Comparison of ENCODE assay signal across 11 mouse cellular contexts in genomic region chr11:51931790-51932189, GRCm38 (mm10). TPM values are rescaled to one million over a fixed set of nuclear protein-coding genes. Genes with fewer than 3 reads are reported as not detected.
A peak's percentile ranks its signal among the peaks of the same experiment; 100 is the strongest.
DNase-seq lines count a peak whose midpoint lies in the region; ATAC-seq and TF ChIP-seq lines count a peak whose summit lies in the region.
"Had no signal": no experiment of that assay in that cellular context is flagged by ENCODE, and none has a peak within 500 bp of the region (broad histone marks: within the 10 kb centered on the region; RNA-seq: fewer than 3 reads in every experiment).

No protein-coding gene starts in this region.

- H3K27me3 ChIP-seq in liver, embryonic 12.5 days (replicated peaks): no peaks in the 10 kb centered on the region
- H3K27me3 ChIP-seq in lung, embryonic 16.5 days (ENCODE audit: control insufficient read depth, insufficient read depth, low read depth, low read length): no peaks in the 10 kb centered on the region
- H3K27me3 ChIP-seq in spleen, adult 2 months (ENCODE audit: control insufficient read depth, insufficient read depth, low read length): no peaks in the 10 kb centered on the region
- no peaks in the 10 kb centered on the region for H3K27me3 ChIP-seq in intestine, embryonic 15.5 days (replicated peaks)
- H3K27me3 ChIP-seq: kidney, embryonic 15.5 days; neural tube, embryonic 13.5 days had no signal

- H3K4me1 ChIP-seq in liver, embryonic 12.5 days: no peaks in the 10 kb centered on the region
- H3K4me1 ChIP-seq in lung, embryonic 16.5 days (replicated peaks; ENCODE audit: control insufficient read depth, insufficient read depth, low read length): no peaks in the 10 kb centered on the region
- peaks cover 35% of the 10 kb centered on the region for H3K4me1 ChIP-seq in spleen, adult 2 months (ENCODE audit: control insufficient read depth, insufficient read depth, insufficient read length)
- no peaks in the 10 kb centered on the region for H3K4me1 ChIP-seq in intestine, embryonic 15.5 days (replicated peaks)
- H3K4me1 ChIP-seq: kidney, embryonic 15.5 days; neural tube, embryonic 13.5 days had no signal

- no peaks in the 10 kb centered on the region for H3K36me3 ChIP-seq in liver, embryonic 12.5 days
- no peaks in the 10 kb centered on the region for H3K36me3 ChIP-seq in lung, embryonic 16.5 days (ENCODE audit: control insufficient read depth, insufficient read depth, low read length)
- H3K36me3 ChIP-seq in spleen, adult 2 months (ENCODE audit: control insufficient read depth, insufficient read depth, low read length): no peaks in the 10 kb centered on the region
- H3K36me3 ChIP-seq in intestine, embryonic 15.5 days: no peaks in the 10 kb centered on the region
- H3K36me3 ChIP-seq: kidney, embryonic 15.5 days; neural tube, embryonic 13.5 days had no signal

- no peak overlapping the region for H3K4me3 ChIP-seq in liver, embryonic 12.5 days
- no peak overlapping the region for H3K4me3 ChIP-seq in lung, embryonic 16.5 days (ENCODE audit: low read length)
- H3K4me3 ChIP-seq in spleen, adult 2 months (ENCODE audit: extremely low read depth, insufficient read depth, insufficient read length): no peak overlapping the region
- H3K4me3 ChIP-seq in intestine, embryonic 15.5 days (replicated peaks): no peak overlapping the region
- H3K4me3 ChIP-seq: kidney, embryonic 15.5 days; neural tube, embryonic 13.5 days had no signal

- TF ChIP-seq CTCF in spleen, adult 2 months (IDR thresholded peaks at IDR 0.05; ENCODE audit: extremely low read depth, insufficient read depth, insufficient read length, insufficient replicate concordance): no peak

- no peak overlapping the region for H3K4me2 ChIP-seq in liver, embryonic 12.5 days
- H3K4me2 ChIP-seq in lung, embryonic 16.5 days (ENCODE audit: low read depth, low read length): no peak overlapping the region
- H3K4me2 ChIP-seq in intestine, embryonic 15.5 days (replicated peaks): no peak overlapping the region
- H3K4me2 ChIP-seq: kidney, embryonic 15.5 days; neural tube, embryonic 13.5 days had no signal

- H3K9me3 ChIP-seq in liver, embryonic 12.5 days (replicated peaks): no peaks in the 10 kb centered on the region
- H3K9me3 ChIP-seq in lung, embryonic 16.5 days (ENCODE audit: control insufficient read depth, low read length): no peaks in the 10 kb centered on the region
- H3K9me3 ChIP-seq in intestine, embryonic 15.5 days: no peaks in the 10 kb centered on the region
- H3K9me3 ChIP-seq: kidney, embryonic 15.5 days; neural tube, embryonic 13.5 days had no signal

- H3K27ac ChIP-seq in liver, embryonic 12.5 days: no peak overlapping the region
- no peak overlapping the region for H3K27ac ChIP-seq in lung, embryonic 16.5 days (ENCODE audit: low read length)
- H3K27ac ChIP-seq in spleen, adult 2 months (ENCODE audit: insufficient read depth, low read length): peak overlapping the region; percentile 79
- no peak overlapping the region for H3K27ac ChIP-seq in intestine, embryonic 15.5 days
- H3K27ac ChIP-seq: kidney, embryonic 15.5 days; neural tube, embryonic 13.5 days had no signal

- H3K9ac ChIP-seq in liver, embryonic 12.5 days: no peak overlapping the region
- H3K9ac ChIP-seq in lung, embryonic 16.5 days (ENCODE audit: low read length): no peak overlapping the region
- no peak overlapping the region for H3K9ac ChIP-seq in intestine, embryonic 15.5 days
- H3K9ac ChIP-seq: kidney, embryonic 15.5 days; neural tube, embryonic 13.5 days had no signal

- ATAC-seq in liver, embryonic 12.5 days: no peak; the same call in 1 of the 2 replicates
- peak; percentile 60; the same call in 1 of the 2 replicates for ATAC-seq in lung, embryonic 16.5 days (ENCODE audit: low read depth)
- no peak for ATAC-seq in intestine, embryonic 15.5 days

- 29% methylated on average over 9 of the region's 9 CpGs for WGBS in liver, embryonic 12.5 days (ENCODE audit: insufficient replicate concordance)
- WGBS in lung, embryonic 16.5 days: 69% methylated on average over 9 of the region's 9 CpGs
- WGBS in spleen, adult 2 months: 10% methylated on average over 9 of the region's 9 CpGs
- WGBS in intestine, embryonic 15.5 days: 82% methylated on average over 9 of the region's 9 CpGs

- TF ChIP-seq POLR2A in spleen, adult 2 months (IDR thresholded peaks at IDR 0.05; ENCODE audit: low read depth, low read length): no peak

- DNase-seq in liver: peak; percentile 17
- peak; percentile 18 for DNase-seq in ZHBTc4 (ENCODE audit: low read depth, low spot score)
- DNase-seq in spleen, adult 2 months (ENCODE audit: low read depth in 1 of 2, low spot score in 2 of 2): peak; percentile 70 to 78
- DNase-seq in urinary bladder, postnatal 10 days (ENCODE audit: low spot score): no peak
- DNase-seq in adipocyte (ENCODE audit: low spot score): no peak
- DNase-seq: cerebellum, adult 18-20 months had no signal

RNA-seq across cellular contexts. Expression of gene Cdkn2aipnl, which starts 35.7 kb away (rescaled TPM):
- 75.0 and 77.3 TPM in 2 replicates for polyA plus RNA-seq in liver, embryonic 12.5 days (2016; fragmentation: Nextera tagmentation; extraction: Ambion mirVana)
- 106 TPM in 2 replicates for polyA plus RNA-seq in lung, embryonic 16.5 days (2015; fragmentation: Nextera tagmentation; extraction: Ambion mirVana)
- polyA plus RNA-seq in spleen, adult 2 months (2012; rRNA removed): 22.7 TPM in 2 replicates
- polyA plus RNA-seq in intestine, embryonic 15.5 days (2015; fragmentation: Nextera tagmentation; extraction: Ambion mirVana): 84.7 and 90.3 TPM in 2 replicates

Comparison
In these comparisons a context has a peak if more than half of its experiments do, and no peak if none do; other contexts are left out.
1. DNase-seq: peak in liver (single experiment), ZHBTc4 (single experiment) and spleen, adult 2 months (2 of 2); none in urinary bladder, postnatal 10 days (single experiment) and adipocyte (single experiment).